Mouse (Mus musculus): ENCODE measurements at regions not wholly inside any gene's neighbourhood (a gene's known extent, or its start where the extent isn't known, plus 50 kb on each side); places are given as distances from the start of the nearest gene placed in this dataset.

GRCm38 (mm10) chr10:100164526-100164925 lies 149.1 kb downstream of the Kitl start:
- no peak overlapping the region for H3K4me3 ChIP-seq (replicated peaks in 1 of 3; ENCODE audit: low read depth in 2 of 3, low read length in 2 of 3, poor library complexity in 1 of 3)
- DNase-seq (ENCODE audit: extremely low read depth), result no peak
- dilution Hi-C loops (cut with MboI; ENCODE audit: extremely low pct_ligation_motif_present, extremely low pct_unique_long_range_greater_than_20kb, low sequenced_read_pairs) (no loop called here), in situ Hi-C loops (cut with MboI; ENCODE audit: low pct_ligation_motif_present, low pct_unique_long_range_greater_than_20kb, low sequenced_read_pairs) (no loop called here)
- H3K4me2 ChIP-seq (ENCODE audit: insufficient read depth, low read depth, poor library complexity, severe bottlenecking), result no peak overlapping the region
- H3K4me1 ChIP-seq (ENCODE audit: control insufficient read depth in 1 of 2, insufficient read depth in 2 of 2), result no peaks in the 10 kb centered on the region
- H3K9ac ChIP-seq (ENCODE audit: insufficient read depth, low read depth), result no peak overlapping the region
- no peaks in the 10 kb centered on the region for H3K27me3 ChIP-seq (replicated peaks)
- H3K79me2 ChIP-seq (replicated peaks; ENCODE audit: control insufficient read depth, extremely low read depth, insufficient read depth, poor library complexity, severe bottlenecking), result no peaks in the 10 kb centered on the region
- TF ChIP-seq EP300 (IDR thresholded peaks at IDR 0.05; ENCODE audit: low read length), result no peak
- TF ChIP-seq BHLHE40 (IDR thresholded peaks at IDR 0.05; ENCODE audit: low read depth, low read length), result no peak
- TF ChIP-seq TBP (conservative IDR thresholded peaks at IDR 0.05; ENCODE audit: low read depth, low read length), result no peak
- no peak for TF ChIP-seq MYC (IDR thresholded peaks at IDR 0.05; ENCODE audit: low read depth, low read length)
- no peak overlapping the region for H3K27ac ChIP-seq (ENCODE audit: insufficient read depth, low read depth)
- H3K9me3 ChIP-seq (replicated peaks; ENCODE audit: low read length), result peaks cover 35% of the 10 kb centered on the region
- no peaks in the 10 kb centered on the region for H3K36me3 ChIP-seq (replicated peaks in 1 of 2; ENCODE audit: control insufficient read depth in 1 of 2, insufficient read depth in 1 of 2, low read length in 1 of 2)

DNA sequence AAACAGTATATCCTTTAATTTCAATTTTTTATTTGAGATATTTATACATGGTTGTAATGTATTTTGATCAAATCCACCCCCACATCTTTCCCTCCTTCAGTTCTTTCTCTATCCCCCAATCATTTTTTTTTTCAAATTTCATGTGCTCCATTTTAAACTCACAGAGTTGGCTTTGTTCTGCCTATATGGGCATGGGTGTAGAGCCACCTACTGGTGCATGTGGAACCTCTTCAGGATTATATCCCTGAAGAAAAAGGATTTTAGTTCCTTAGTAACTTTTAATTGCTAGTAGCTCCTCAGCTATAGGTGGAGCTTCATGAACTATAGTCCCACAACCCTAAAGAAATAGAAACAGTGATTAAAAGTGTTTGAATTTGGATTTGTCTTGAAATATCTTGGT lies 155.4 kb downstream of the Kitl start:
- no peak overlapping the region for H3K27ac ChIP-seq (ENCODE audit: insufficient read depth, low read depth)
- no peaks in the 10 kb centered on the region for H3K36me3 ChIP-seq (replicated peaks in 1 of 2; ENCODE audit: control insufficient read depth in 1 of 2, insufficient read depth in 1 of 2, low read length in 1 of 2)
- no peak overlapping the region for H3K4me2 ChIP-seq (ENCODE audit: insufficient read depth, low read depth, poor library complexity, severe bottlenecking)
- H3K4me3 ChIP-seq (replicated peaks in 1 of 3; ENCODE audit: low read depth in 2 of 3, low read length in 2 of 3, poor library complexity in 1 of 3), result no peak overlapping the region
- dilution Hi-C loops (cut with MboI; ENCODE audit: extremely low pct_ligation_motif_present, extremely low pct_unique_long_range_greater_than_20kb, low sequenced_read_pairs), result no loop called here
- DNase-seq (ENCODE audit: extremely low read depth), result no peak
- no peaks in the 10 kb centered on the region for H3K79me2 ChIP-seq (replicated peaks; ENCODE audit: control insufficient read depth, extremely low read depth, insufficient read depth, poor library complexity, severe bottlenecking)
- H3K4me1 ChIP-seq (ENCODE audit: control insufficient read depth in 1 of 2, insufficient read depth in 2 of 2), result no peaks in the 10 kb centered on the region
- H3K9ac ChIP-seq (ENCODE audit: insufficient read depth, low read depth), result no peak overlapping the region
- H3K9me3 ChIP-seq (replicated peaks; ENCODE audit: low read length), result peaks cover 16% of the 10 kb centered on the region
- H3K27me3 ChIP-seq (replicated peaks), result no peaks in the 10 kb centered on the region
- no peak for TF ChIP-seq SMC3 (IDR thresholded peaks at IDR 0.05; ENCODE audit: low read depth, low read length)
- no peak for TF ChIP-seq ZC3H11A (IDR thresholded peaks at IDR 0.05; ENCODE audit: low read depth, low read length)
- TF ChIP-seq TCF12 (IDR thresholded peaks at IDR 0.05; ENCODE audit: low read depth, low read length), result no peak
- TF ChIP-seq ETS1 (conservative IDR thresholded peaks at IDR 0.05; ENCODE audit: low read depth, low read length), result no peak
- no peak for TF ChIP-seq MXI1 (IDR thresholded peaks at IDR 0.05; ENCODE audit: low read depth, low read length)
- TF ChIP-seq RCOR1 (conservative IDR thresholded peaks at IDR 0.05; ENCODE audit: low read depth, low read length), result no peak
- TF ChIP-seq CTCF (conservative IDR thresholded peaks at IDR 0.05 in 1 of 2, IDR thresholded peaks at IDR 0.05 in 1 of 2; ENCODE audit: low read depth in 2 of 2, low read length in 2 of 2), result no peak
- no peak for TF ChIP-seq NRF1 (IDR thresholded peaks at IDR 0.05; ENCODE audit: low read depth, low read length)
- no peak for TF ChIP-seq IRF4 (IDR thresholded peaks at IDR 0.05; ENCODE audit: low read depth, low read length)
- no peak for TF ChIP-seq MYC (IDR thresholded peaks at IDR 0.05; ENCODE audit: low read depth, low read length)
- TF ChIP-seq BHLHE40 (IDR thresholded peaks at IDR 0.05; ENCODE audit: low read depth, low read length), result no peak
- TF ChIP-seq CHD1 (IDR thresholded peaks at IDR 0.05; ENCODE audit: low read depth, low read length), result no peak
- no peak for TF ChIP-seq ZMIZ1 (IDR thresholded peaks at IDR 0.05; ENCODE audit: low read depth, low read length)
- in situ Hi-C loops (cut with MboI; ENCODE audit: low pct_ligation_motif_present, low pct_unique_long_range_greater_than_20kb, low sequenced_read_pairs), result no loop called here

DNA sequence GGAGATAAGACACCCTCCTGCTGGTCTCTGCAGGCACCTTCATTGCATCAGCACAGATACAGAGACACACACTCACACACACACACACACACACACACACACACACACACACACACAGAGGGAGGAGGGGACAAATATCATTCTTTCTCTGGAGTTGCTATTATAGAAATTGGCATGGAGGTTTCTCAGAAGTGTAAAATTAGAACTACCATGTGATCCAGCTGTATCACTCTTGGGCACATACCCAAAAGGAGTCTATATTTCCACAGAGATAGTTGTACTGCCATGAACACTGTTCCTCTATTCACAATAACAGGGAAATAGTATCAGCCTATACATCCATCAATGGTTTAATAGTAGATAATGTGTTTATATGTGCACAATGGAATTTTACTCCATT lies 137.8 kb upstream of the Gm4301 start:
- no peak overlapping the region for H3K4me2 ChIP-seq (ENCODE audit: insufficient read depth, low read depth, poor library complexity, severe bottlenecking)
- H3K79me2 ChIP-seq (replicated peaks; ENCODE audit: control insufficient read depth, extremely low read depth, insufficient read depth, poor library complexity, severe bottlenecking), result no peaks in the 10 kb centered on the region
- H3K9me3 ChIP-seq (replicated peaks; ENCODE audit: low read length), result peaks cover 35% of the 10 kb centered on the region
- TF ChIP-seq ZNF384 (IDR thresholded peaks at IDR 0.05; ENCODE audit: low read depth, low read length) (no peak), BHLHE40 (IDR thresholded peaks at IDR 0.05; ENCODE audit: low read depth, low read length) (no peak), POLR2A (IDR thresholded peaks at IDR 0.05; ENCODE audit: low read depth, low read length) (no peak), ZMIZ1 (IDR thresholded peaks at IDR 0.05; ENCODE audit: low read depth, low read length) (no peak), PAX5 (IDR thresholded peaks at IDR 0.05; ENCODE audit: low read length) (no peak), UBTF (IDR thresholded peaks at IDR 0.05; ENCODE audit: low read depth, low read length) (no peak)
- in situ Hi-C loops (cut with MboI; ENCODE audit: low pct_ligation_motif_present, low pct_unique_long_range_greater_than_20kb, low sequenced_read_pairs) (no loop called here), dilution Hi-C loops (cut with MboI; ENCODE audit: extremely low pct_ligation_motif_present, extremely low pct_unique_long_range_greater_than_20kb, low sequenced_read_pairs) (no loop called here)
- no peaks in the 10 kb centered on the region for H3K4me1 ChIP-seq (ENCODE audit: control insufficient read depth in 1 of 2, insufficient read depth in 2 of 2)
- H3K4me3 ChIP-seq (replicated peaks in 1 of 3; ENCODE audit: low read depth in 2 of 3, low read length in 2 of 3, poor library complexity in 1 of 3), result no peak overlapping the region
- H3K27ac ChIP-seq (ENCODE audit: insufficient read depth, low read depth), result no peak overlapping the region
- no peaks in the 10 kb centered on the region for H3K27me3 ChIP-seq (replicated peaks)
- DNase-seq (ENCODE audit: extremely low read depth), result no peak
- H3K9ac ChIP-seq (ENCODE audit: insufficient read depth, low read depth), result no peak overlapping the region
- no peaks in the 10 kb centered on the region for H3K36me3 ChIP-seq (replicated peaks in 1 of 2; ENCODE audit: control insufficient read depth in 1 of 2, insufficient read depth in 1 of 2, low read length in 1 of 2)

Data from CH12.LX (cell line).